Mouse (Mus musculus): Measurements from ENCODE around the gene Gm21083.
"Not testable (repeated sequence)": the region's sequence is repeated elsewhere in the genome, so short reads cannot be mapped to it uniquely, and the experiment has no call there.

Gm21083 gene

DNA sequence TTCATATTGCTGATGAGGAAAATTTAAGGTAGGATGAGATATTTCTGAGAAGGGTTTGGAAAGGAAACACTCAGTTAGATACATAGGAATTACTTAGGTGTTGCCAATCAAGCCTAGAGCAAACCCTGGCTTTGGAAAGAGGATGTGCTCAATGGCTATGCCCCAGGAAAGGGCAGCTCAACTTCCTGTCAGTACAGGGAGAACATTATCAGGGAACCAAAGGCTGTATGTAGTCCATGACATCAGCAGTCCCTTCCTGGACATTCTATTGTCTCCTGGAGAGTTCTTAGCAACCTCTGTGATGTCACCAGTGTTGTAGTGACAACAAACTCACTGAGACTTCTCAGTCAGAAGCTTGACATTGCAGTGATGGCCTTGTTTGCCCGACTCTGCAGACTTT lies 41.6 kb downstream of the Gm21083 start, which contains the start of gene Speer4d:
Gene Speer4d (plus strand): TSS at position 301 of the 400 bp plus-strand sequence.
- POLR2A ChIA-PET, CTCF ChIA-PET: not testable (repeated sequence)

GRCm38 (mm10) chr5:15628136-15628535 lies 51.0 kb downstream of the Gm21083 start:
- CTCF ChIA-PET: not testable (repeated sequence)

DNA sequence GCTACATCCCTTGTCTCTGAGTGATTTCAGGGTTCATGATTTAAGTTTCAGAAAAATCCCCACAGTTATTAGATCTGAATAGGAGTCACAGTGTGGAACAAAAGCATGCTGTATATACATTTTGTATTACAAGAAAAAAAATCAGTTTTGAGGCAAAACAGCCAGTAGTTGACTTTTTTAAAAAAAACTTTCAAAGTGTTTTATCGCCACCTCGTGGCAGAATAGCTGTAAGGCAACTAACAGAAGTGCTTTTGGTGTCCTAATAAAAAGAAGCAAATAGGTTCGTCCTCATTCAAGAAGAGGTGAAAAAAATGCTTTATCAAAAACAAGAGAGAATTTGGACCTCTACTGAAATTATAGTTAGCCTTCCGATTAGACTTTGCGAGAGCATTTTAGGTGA lies 52.9 kb downstream of the Gm21083 start:
- POLR2A ChIA-PET: not testable (repeated sequence)
- CTCF ChIA-PET: interaction anchor here in 1 of 4 experiments (0.6 kb wide), 1 partner anchor 1382 kb away, joined by 4 read pairs; no protein-coding TSS in a partner anchor

More at GRCm38 (mm10) chr5:15628136-15628535, 51.0 kb downstream of the Gm21083 start:
- POLR2A ChIA-PET: not testable (repeated sequence)
